Mouse (Mus musculus): Measurements from ENCODE around the gene Itpr3.

The Itpr3 gene

GRCm38 (mm10) chr17:27056812-27057516 is at the start of gene Itpr3:
Itpr3 (plus strand) TSS chr17:27057304.
- peak; percentile 47 for DNase-seq (ENCODE audit: low read depth, low spot score)

DNA sequence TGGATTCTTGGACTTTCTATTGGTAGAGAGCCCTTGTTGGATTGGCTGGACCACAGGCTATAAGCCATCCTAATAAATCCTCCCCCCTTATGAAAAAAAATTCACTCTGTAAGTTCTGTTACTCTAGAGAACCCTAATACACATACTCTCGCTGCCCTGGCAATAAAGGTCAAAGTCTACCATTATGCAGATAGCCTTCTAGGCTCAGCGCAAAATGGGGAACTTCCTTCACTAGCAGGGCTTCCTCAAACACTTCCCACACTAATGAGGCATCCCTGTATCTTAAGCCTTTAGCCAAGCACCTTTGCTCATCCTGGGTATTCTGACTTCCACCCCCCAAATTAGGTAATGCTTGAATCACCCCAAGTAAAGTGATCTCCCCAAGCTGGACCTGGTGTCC is 48.8 kb upstream of the Itpr3 start:
- no peak for DNase-seq (ENCODE audit: low read depth, low spot score)

DNA sequence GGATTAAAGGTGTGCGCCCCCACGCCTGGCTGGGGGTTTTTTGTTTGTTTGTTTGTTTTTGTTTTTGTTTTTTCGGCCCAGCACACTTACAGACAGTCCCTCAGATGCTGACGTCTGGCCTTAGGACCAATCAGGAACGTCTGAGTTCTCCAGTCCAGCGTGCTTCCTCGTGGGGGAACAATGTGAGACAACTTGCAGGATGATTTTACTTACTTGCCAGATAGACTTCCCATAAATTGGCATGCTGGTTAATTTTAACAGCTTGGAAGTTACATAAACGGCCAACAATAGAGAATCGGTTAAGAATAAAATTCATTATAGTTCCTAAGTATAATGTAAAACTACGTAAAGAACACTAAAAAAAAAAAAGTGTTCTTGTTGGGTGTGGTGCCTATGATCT is 45.9 kb upstream of the Itpr3 start:
- DNase-seq (ENCODE audit: low read depth, low spot score), result no peak

DNA sequence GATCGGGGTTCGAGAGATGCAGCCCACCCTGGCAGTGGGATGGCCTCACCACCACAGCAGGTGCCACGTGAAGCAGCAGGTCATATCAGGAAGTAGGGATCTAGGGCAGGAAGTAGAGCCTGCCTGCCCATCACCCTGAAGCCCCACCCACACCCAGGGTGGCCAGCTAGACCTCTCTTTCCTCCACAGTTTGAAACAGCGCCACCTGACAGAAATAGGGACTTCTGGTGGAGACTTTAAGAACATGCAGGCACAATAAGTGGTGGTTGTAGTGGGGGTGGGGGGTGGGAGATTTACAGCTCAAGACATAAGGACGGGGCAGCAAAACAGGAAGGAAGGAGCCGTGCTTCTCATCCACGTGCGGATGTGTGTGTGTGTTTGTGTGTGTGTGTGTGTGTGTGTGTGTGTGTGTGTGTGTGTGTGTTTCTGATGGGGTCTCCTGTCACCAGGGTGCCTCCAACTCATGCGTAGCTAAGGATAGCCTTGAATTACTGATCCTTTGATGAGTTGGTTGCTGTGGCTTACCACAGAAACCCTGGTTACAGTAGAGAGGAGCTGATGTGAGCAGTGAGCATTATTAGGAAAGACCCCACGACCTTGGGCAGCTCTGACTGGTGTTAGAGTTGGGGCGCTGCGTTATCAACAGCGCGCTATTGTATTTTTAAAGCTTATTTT is 45.0 kb upstream of the Itpr3 start:
- no peak for DNase-seq (ENCODE audit: low read depth, low spot score)

- DNase-seq (ENCODE audit: low read depth, low spot score), result no peak
These were observed 44.2 kb upstream of the Itpr3 start for GRCm38 (mm10) chr17:27012909-27013308.

GRCm38 (mm10) chr17:27017564-27018499 is 39.3 kb upstream of the Itpr3 start:
- DNase-seq (ENCODE audit: low read depth, low spot score), result peak; percentile 91

GRCm38 (mm10) chr17:27018555-27019196 is 38.4 kb upstream of the Itpr3 start:
- no peak for DNase-seq (ENCODE audit: low read depth, low spot score)

- no peak for DNase-seq (ENCODE audit: low read depth, low spot score)
These were observed 36.0 kb upstream of the Itpr3 start for GRCm38 (mm10) chr17:27021076-27021475.

DNA sequence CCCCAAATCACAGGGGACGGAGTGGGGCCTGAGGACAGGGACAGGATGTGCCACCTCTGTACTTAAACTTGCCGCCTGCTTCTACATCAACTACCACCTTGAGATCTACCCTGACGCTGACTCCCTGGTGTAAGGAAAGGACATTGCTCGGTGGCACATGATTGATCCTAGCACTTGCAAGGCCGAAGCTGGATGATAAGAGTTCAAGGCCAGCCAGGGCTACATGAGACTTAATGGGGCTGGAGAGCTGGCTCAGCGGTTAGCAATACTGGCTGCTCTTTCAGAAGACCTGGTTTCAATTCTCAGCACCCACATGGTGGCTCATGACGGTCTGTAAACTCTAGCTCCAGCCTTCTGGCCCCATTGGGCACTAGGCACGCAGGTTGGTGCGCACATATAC is 35.4 kb upstream of the Itpr3 start:
- no peak for DNase-seq (ENCODE audit: low read depth, low spot score)

DNA sequence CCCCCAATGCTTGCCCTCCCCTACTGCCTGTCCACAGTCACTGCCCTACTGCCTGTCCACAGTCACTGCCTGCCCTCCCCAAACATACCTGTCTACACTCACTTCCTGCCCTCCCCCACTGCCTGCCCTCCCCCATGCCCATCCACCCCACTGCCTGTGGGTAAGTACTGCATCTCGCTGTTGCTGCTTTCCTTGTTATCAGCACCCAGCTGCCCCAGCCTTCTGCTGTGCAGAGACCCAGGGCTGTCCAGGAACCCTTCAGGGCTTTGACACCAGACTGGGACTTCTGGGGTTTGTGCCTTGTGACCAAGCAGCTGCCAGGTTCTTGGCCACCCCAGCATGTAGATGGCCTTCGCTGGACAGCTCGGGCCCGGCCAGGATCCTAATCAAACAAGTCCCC is 33.8 kb upstream of the Itpr3 start:
- DNase-seq (ENCODE audit: low read depth, low spot score), result no peak

- no peak for DNase-seq (ENCODE audit: low read depth, low spot score)
These were observed 31.7 kb upstream of the Itpr3 start for GRCm38 (mm10) chr17:27025326-27025902.

DNA sequence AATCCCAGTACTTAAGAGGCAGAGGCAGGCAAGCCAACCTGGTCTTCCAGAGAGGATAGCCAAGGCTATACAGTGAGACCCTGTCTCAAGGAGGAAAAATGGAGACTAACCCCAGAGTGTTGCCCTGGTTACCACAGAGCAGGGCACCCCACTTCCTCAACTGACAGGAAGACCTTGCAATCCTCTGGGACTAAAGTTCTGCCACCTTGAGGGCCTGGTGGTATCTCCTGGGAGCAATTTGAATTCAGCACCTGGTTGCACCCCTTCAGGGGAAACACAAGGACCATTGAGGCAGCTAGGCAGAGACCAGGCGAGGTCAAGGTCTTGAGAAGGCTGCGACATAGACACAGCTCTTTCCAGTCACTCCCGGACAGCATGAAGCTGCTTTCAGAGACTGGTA is 31.2 kb upstream of the Itpr3 start:
- DNase-seq (ENCODE audit: low read depth, low spot score), result no peak

DNA sequence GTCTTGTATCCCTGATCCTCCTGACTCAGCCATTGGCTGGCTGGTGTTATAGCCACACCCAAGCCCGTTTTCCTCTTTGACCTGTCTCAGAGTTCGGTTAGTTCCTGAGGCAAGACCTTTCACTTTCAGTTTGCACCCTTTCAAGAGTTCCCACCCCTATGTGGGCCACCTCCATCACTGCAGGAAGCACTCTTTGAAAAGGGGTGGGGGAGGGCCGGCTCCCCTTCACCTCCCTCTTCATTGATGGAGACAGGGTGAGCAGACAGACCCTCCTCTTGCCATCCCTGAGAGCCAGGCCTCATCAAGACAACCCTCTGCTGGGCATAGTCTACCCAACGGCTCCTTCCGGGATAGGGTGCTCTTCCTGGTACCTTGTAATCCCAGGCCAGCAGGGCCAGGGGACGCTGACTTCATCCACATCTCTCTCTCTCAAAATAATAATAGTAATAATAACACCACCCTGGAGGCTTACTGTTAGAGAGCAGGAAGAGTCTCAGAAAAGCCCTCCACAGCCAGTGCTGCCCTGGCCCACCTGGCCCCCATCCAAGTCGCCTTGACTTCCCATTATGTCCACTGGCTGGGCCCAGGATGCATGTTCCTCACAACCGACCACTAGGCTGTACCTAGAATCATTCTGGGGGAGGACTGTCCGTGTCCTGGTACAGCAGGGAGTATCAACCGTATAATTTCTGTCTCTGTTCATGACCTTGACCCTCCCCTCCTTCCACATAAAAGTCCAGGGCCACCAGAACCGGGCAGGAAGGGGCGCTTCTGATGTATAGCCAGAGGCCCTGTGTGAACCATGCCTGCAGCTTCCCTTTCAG is 29.4 kb upstream of the Itpr3 start:
- no peak for DNase-seq (ENCODE audit: low read depth, low spot score)

GRCm38 (mm10) chr17:27028284-27028795 is 28.8 kb upstream of the Itpr3 start:
- DNase-seq (ENCODE audit: low read depth, low spot score), result peak; percentile 83

DNA sequence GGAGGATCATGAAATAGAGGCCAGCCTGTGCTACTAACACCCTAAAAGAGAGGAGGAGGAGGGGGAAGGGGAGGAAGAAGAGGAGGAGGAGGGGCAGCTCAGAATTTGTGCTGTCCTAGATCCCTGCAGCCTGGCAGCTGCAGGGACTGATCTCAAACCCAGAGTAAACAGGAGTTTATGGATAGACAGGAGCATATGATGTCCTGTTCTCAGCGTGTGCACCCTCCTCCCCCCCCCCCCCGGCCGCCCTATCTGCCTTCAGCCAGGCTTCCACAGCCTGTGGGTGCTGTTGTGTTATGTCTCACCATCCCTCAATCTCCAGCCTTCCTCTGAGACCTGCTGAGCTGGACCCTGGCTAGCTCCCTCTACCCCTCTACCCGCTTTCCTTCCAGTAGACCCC is 28.2 kb upstream of the Itpr3 start, which contains the start of gene Bak1:
Bak1 (minus strand) TSS at position 101 of the 400 bp plus-strand sequence.
- no peak for DNase-seq (ENCODE audit: low read depth, low spot score)

DNA sequence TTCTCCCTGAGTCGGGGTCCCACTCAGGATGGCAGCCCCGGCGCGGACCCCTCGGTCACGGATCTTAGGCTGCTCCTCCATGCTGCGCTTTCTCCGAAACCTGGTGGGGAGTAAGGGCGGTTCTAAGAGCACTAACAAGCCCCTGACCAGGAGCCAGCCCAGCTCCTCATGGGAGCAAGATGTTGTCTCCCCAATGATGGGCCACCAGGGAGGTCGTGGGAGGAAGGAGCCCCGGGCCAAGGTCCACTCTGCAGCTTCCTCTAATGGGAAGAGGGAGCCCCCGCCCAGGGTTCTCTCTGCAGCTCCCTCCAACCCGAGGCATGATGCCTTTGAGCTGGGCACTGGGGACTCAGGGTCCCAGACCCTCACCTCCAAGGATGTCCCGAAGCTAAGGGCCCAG is 27.7 kb upstream of the Itpr3 start:
- DNase-seq (ENCODE audit: low read depth, low spot score), result no peak

- no peak for DNase-seq (ENCODE audit: low read depth, low spot score)
These were observed 26.2 kb upstream of the Itpr3 start for GRCm38 (mm10) chr17:27030896-27031295.

- DNase-seq (ENCODE audit: low read depth, low spot score), result no peak
These were observed 24.8 kb upstream of the Itpr3 start for GRCm38 (mm10) chr17:27032328-27032727.

GRCm38 (mm10) chr17:27032869-27033268 is 24.2 kb upstream of the Itpr3 start:
- DNase-seq (ENCODE audit: low read depth, low spot score), result peak; percentile 82

GRCm38 (mm10) chr17:27036465-27036864 is 20.6 kb upstream of the Itpr3 start:
- no peak for DNase-seq (ENCODE audit: low read depth, low spot score)

Measured in embryo, embryonic 11.5 days (tissue).